Mouse (Mus musculus) midbrain, embryonic 12.5 days (tissue): Measurements from ENCODE around the gene Gm4969. TPM values are rescaled to one million over a fixed set of nuclear protein-coding genes. Genes with fewer than 3 reads are reported as not detected.

Experiments
- ATAC-seq: fragments of 200-750 bp; cut with Nextera tagmentation; 2 replicates; pipeline ENCODE4 v1.8.0; 2017; ENCODE audit warnings: low read depth, moderate TSS enrichment, moderate library complexity; ENCODE audit not compliant: low FRiP score
- H3K27ac ChIP-seq: fragments of 300-500 bp; sonication (generic); replicated peaks from 2 replicates; pipeline ENCODE4 v1.5.1; 2016; ENCODE audit warnings: mild to moderate bottlenecking
- H3K27me3 ChIP-seq: fragments of 300-500 bp; sonication (generic); 2 replicates; pipeline ENCODE4 v1.6.1; 2016; ENCODE audit warnings: mild to moderate bottlenecking
- H3K36me3 ChIP-seq: fragments of 300-500 bp; sonication (generic); 2 replicates; pipeline ENCODE4 v1.6.1; 2016
- H3K4me1 ChIP-seq: fragments of 300-500 bp; sonication (generic); 2 replicates; pipeline ENCODE4 v1.6.1; 2016
- H3K4me2 ChIP-seq: fragments of 300-500 bp; sonication (generic); replicated peaks from 2 replicates; pipeline ENCODE4 v1.6.1; 2016; ENCODE audit warnings: mild to moderate bottlenecking, moderate library complexity
- H3K4me3 ChIP-seq: fragments of 300-500 bp; sonication (generic); 2 replicates; pipeline ENCODE4 v1.5.1; 2016; ENCODE audit warnings: mild to moderate bottlenecking
- H3K9ac ChIP-seq: fragments of 300-500 bp; sonication (generic); replicated peaks from 2 replicates; pipeline ENCODE4 v1.6.1; 2016; ENCODE audit warnings: mild to moderate bottlenecking, moderate library complexity
- H3K9me3 ChIP-seq: fragments of 300-500 bp; sonication (generic); 2 replicates; pipeline ENCODE4 v1.6.1; 2016; ENCODE audit warnings: mild to moderate bottlenecking
- WGBS: fragments of 180-500 bp; shearing (Covaris S2); methylation state at CpG from one replicate; pipeline ENCODE4 v1.1.7; 2016; 5-methylcytosine and 5-hydroxymethylcytosine counted together
- polyA plus RNA-seq: library from polyadenylated mRNA; unstranded; fragments of >200 nt; fragmentation: Nextera tagmentation; extraction: Ambion mirVana; gene quantifications from 2 replicates; pipeline ENCODE4 v1.2.1, GENCODE M21; 2016

Gene Gm4969
- polyA plus RNA-seq, 1 experiment from 2014 or later: 1.3 TPM

DNA sequence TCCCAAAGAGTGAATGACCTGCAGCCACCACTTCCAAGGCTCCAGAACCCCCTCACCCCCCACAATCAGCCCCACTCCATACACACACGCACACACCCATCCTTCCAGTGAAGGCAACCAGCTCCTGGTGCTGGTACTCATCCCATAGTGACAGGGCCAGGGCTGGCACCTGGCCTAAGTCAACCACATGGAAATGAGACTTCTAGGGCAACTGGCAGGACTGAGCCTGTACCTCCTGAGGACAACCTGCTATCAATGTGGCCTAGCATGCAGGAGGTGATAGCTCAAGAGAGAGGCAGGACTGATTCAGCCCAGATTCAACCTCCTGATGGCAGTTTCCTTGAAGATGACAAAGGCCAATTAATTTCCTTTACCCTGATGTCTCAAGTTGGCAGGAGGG is 17.9 kb downstream of the Gm4969 start:
- no peak overlapping the region for H3K4me3 ChIP-seq
- 96% methylated on average over 1 of the region's 1 CpGs for WGBS

DNA sequence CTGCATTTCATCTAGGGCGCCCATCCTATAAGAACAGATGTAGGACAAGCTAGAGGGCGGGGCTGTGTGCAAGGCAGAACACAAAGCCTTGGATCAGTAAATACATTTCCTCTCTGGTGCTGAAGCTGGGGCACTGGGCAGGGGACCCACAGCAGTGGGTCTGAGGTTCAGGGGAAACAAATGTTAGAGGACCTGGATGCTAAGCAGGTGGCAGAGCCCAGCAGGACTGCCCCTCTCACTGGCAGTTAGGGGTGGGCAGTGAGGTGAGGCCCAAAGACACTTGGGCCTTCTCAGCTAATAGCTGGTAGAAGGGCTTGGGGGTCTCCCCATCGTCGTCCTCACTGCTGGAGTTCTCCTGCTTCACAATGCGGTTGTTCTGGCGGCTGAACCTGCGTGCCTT is 19.4 kb downstream of the Gm4969 start:
- H3K36me3 ChIP-seq: peaks cover 5% of the 10 kb centered on the region; the same call in 1 of the 2 replicates
- no peak overlapping the region for H3K4me3 ChIP-seq
- peaks cover 12% of the 10 kb centered on the region; the same call in 1 of the 2 replicates for H3K27me3 ChIP-seq

More for the DNA sequence above, 17.9 kb downstream of the Gm4969 start:
- ATAC-seq: no peak
- Histone ChIP-seq H3K4me1 (peaks cover 19% of the 10 kb centered on the region), H3K27me3 (0 out of 2 replicates have a peak, but pooled peaks cover 5% of the 10 kb centered on the region), H3K9ac (no peak overlapping the region), H3K4me2 (no peak overlapping the region), H3K9me3 (no peaks in the 10 kb centered on the region), H3K27ac (no peak overlapping the region), H3K36me3 (peaks cover 5% of the 10 kb centered on the region; the same call in 1 of the 2 replicates)

DNA sequence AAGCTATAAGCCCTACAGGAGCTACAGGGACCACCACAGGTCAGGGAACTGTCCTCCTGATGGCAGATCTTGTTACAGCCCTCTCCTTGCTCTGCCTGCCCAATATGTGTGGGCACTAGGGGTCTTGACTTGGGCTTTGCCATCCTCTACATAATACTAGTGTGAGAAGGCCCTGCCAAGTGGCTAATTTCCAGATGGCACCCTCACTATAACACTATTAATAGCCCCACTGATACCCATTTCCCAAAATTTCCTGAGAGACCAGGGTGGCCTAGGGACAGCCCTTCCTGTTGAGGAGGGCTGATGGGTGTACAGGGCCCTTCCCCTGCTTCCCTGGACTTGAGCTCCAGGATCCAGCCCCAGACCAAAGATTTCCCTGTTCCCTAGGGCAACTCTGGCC is 20.3 kb downstream of the Gm4969 start:
- Histone ChIP-seq H3K4me1 (peaks cover 40% of the 10 kb centered on the region), H3K4me2 (no peak overlapping the region), H3K9ac (no peak overlapping the region), H3K9me3 (no peaks in the 10 kb centered on the region), H3K36me3 (peaks cover 5% of the 10 kb centered on the region; the same call in 1 of the 2 replicates), H3K27me3 (peaks cover 12% of the 10 kb centered on the region; the same call in 1 of the 2 replicates), H3K27ac (no peak overlapping the region), H3K4me3 (no peak overlapping the region)
- no peak for ATAC-seq

More for the DNA sequence above, 19.4 kb downstream of the Gm4969 start:
- Histone ChIP-seq H3K4me1 (peaks cover 31% of the 10 kb centered on the region), H3K4me2 (no peak overlapping the region), H3K9ac (no peak overlapping the region), H3K27ac (no peak overlapping the region), H3K9me3 (no peaks in the 10 kb centered on the region)
- no peak for ATAC-seq
- WGBS: 59% methylated on average over 7 of the region's 7 CpGs

GRCm38 (mm10) chr7:19097217-19097616 is 21.0 kb downstream of the Gm4969 start:
- H3K4me3 ChIP-seq: no peak overlapping the region
- H3K4me2 ChIP-seq: no peak overlapping the region
- peaks cover 5% of the 10 kb centered on the region; the same call in 1 of the 2 replicates for H3K36me3 ChIP-seq
- H3K4me1 ChIP-seq: peaks cover 46% of the 10 kb centered on the region
- H3K9me3 ChIP-seq: no peaks in the 10 kb centered on the region
- no peak for ATAC-seq
- 73% methylated on average over 2 of the region's 2 CpGs for WGBS
- H3K9ac ChIP-seq: no peak overlapping the region
- H3K27ac ChIP-seq: no peak overlapping the region
- H3K27me3 ChIP-seq: peaks cover 12% of the 10 kb centered on the region; the same call in 1 of the 2 replicates

DNA sequence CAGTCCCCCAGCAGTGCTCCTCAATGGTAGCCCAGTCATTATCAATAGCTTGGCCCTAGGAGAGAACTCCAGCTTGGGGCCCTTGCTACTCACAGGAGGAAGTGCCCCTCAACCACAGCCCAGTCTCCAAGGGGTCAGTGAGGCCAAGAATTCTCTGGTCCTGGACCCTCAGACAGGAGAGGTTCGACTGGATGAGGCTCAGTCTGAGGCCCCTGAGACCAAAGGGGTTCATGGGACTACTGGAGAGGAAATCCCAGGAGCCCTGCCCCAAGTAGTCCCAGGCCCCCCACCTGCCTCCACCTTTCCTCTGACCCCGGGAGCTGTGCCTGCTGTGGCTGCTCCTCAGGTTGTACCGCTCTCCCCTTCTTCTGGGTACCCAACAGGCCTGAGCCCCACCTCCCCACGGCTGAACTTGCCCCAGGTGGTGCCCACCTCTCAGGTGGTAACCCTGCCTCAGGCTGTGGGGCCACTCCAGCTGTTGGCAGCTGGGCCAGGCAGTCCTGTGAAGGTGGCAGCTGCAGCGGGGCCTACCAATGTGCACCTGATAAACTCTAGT is 21.7 kb downstream of the Gm4969 start:
- no peak for ATAC-seq
- 60% methylated on average over 5 of the region's 5 CpGs for WGBS
- Histone ChIP-seq H3K9ac (peak overlapping the region; percentile 85), H3K36me3 (peaks cover 9% of the 10 kb centered on the region), H3K27me3 (peaks cover 19% of the 10 kb centered on the region), H3K4me3 (peak overlapping the region; percentile 72), H3K27ac (0 out of 2 replicates have a peak overlapping the region, but pooled peaks have one; percentile 25), H3K9me3 (no peaks in the 10 kb centered on the region), H3K4me2 (peak overlapping the region; percentile 98), H3K4me1 (peaks cover 53% of the 10 kb centered on the region)

GRCm38 (mm10) chr7:19095751-19096110 is 22.4 kb downstream of the Gm4969 start:
- peak overlapping the region; percentile 85 for H3K9ac ChIP-seq
- peaks cover 27% of the 10 kb centered on the region for H3K27me3 ChIP-seq
- H3K27ac ChIP-seq: peak overlapping the region; percentile 91
- H3K4me1 ChIP-seq: peaks cover 55% of the 10 kb centered on the region
- no peak for ATAC-seq
- no peaks in the 10 kb centered on the region for H3K9me3 ChIP-seq
- H3K36me3 ChIP-seq: peaks cover 16% of the 10 kb centered on the region
- WGBS: 0% methylated on average over 19 of the region's 19 CpGs
- peak overlapping the region; percentile 98 for H3K4me2 ChIP-seq
- H3K4me3 ChIP-seq: peak overlapping the region; percentile 72

- ATAC-seq: no peak
- Histone ChIP-seq H3K27me3 (peaks cover 33% of the 10 kb centered on the region), H3K4me1 (peaks cover 55% of the 10 kb centered on the region), H3K4me2 (peak overlapping the region; percentile 98), H3K27ac (peak overlapping the region; percentile 91), H3K9me3 (no peaks in the 10 kb centered on the region), H3K9ac (peak overlapping the region; percentile 85), H3K36me3 (peaks cover 22% of the 10 kb centered on the region), H3K4me3 (peak overlapping the region; percentile 72)
- WGBS: under 1% methylated on average over 66 of the region's 87 CpGs
Observed at GRCm38 (mm10) chr7:19094826-19095750, 23.1 kb downstream of the Gm4969 start.

DNA sequence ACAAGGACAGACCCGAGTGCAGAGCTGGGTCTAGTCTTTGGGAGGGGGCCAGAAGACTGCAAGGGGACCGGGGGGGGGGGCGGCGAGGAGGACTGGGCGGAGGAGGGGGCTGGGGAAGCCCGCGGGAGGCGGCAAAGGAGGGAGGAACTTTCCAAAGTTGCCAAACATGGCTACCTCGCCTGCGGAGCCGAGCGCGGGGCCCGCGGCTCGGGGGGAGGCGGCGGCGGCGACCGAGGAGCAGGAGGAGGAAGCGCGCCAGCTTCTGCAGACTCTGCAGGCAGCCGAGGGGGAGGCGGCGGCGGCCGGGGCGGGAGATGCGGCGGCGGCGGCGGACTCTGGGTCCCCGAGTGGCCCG is 23.7 kb downstream of the Gm4969 start, which contains the start of gene Six5:
Six5 (plus strand) TSS at position 124 of the 355 bp plus-strand sequence.
- peak within 1 kb of the TSS; percentile 91 for H3K27ac ChIP-seq
- peaks cover 55% of the 10 kb centered on the region for H3K4me1 ChIP-seq
- 1% methylated on average over 23 of the region's 36 CpGs for WGBS

DNA sequence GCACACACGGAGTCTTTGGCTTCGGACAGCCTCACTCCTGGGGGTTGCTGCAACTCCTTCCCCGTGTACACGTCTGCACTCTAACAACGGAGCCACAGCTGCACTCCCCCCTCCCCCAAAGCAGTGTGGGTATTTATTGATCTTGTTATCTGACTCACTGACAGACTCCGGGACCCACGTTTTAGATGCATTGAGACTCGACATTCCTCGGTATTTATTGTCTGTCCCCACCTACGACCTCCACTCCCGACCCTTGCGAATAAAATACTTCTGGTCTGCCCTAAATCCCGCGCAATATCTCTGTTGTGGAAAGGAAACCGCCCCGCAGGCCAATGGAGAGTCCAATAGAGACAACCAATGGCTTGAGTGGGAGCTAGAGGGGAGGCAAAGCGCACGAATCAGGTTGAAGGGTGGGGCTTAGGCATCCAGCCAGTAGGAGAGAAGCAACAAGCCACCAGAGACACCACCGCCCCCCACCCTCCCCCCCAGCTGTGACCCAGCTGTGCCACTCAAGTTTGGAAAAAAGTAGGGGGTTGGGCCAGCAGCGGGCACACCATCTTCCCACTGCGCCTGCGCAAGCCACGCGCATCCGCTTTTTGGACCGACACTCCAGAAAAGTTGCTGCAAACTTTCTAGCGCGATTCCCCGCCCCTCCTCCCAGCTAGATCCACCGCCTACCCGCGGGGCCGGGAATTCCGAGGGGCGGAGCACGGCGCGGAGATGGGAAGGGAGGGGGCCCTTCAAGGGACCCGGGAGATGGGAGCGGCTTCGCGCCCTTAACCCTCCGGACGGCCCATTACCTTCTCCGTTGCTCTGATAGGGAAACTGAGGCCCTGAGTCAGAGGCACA is 24.4 kb downstream of the Gm4969 start:
- Histone ChIP-seq H3K4me2 (peak overlapping the region; percentile 98), H3K36me3 (peaks cover 26% of the 10 kb centered on the region), H3K9me3 (no peaks in the 10 kb centered on the region), H3K4me3 (peak overlapping the region; percentile 72), H3K27ac (peak overlapping the region; percentile 91), H3K27me3 (peaks cover 35% of the 10 kb centered on the region), H3K9ac (peak overlapping the region; percentile 85), H3K4me1 (peaks cover 55% of the 10 kb centered on the region)
- peak; percentile 79 for ATAC-seq
- under 1% methylated on average over 45 of the region's 45 CpGs for WGBS

More for the DNA sequence above, 23.7 kb downstream of the Gm4969 start, which contains the start of gene Six5:
- no peak for ATAC-seq
- Histone ChIP-seq H3K27me3 (peaks cover 35% of the 10 kb centered on the region), H3K9me3 (no peaks in the 10 kb centered on the region), H3K4me3 (peak within 1 kb of the TSS; percentile 72), H3K4me2 (peak within 1 kb of the TSS; percentile 98), H3K36me3 (peaks cover 26% of the 10 kb centered on the region), H3K9ac (peak within 1 kb of the TSS; percentile 85)

DNA sequence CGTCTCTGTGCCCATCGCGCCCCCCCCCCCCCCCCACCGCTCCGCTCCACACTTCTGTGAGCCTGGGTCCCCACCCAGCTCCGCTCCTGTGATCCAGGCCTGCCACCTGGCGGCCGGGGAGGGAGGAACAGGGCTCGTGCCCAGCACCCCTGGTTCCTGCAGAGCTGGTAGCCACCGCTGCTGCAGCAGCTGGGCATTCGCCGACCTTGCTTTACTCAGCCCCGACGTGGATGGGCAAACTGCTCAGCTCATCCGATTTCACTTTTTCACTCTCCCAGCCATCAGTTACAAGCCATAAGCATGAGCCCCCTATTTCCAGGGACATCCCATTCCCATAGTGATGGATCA is 25.0 kb downstream of the Gm4969 start:
- WGBS: 0% methylated on average over 9 of the region's 15 CpGs
- Histone ChIP-seq H3K4me2 (peak overlapping the region; percentile 98), H3K4me3 (peak overlapping the region; percentile 72), H3K4me1 (peaks cover 55% of the 10 kb centered on the region), H3K9ac (peak overlapping the region; percentile 35; the same call in 1 of the 2 replicates), H3K36me3 (peaks cover 30% of the 10 kb centered on the region), H3K27ac (peak overlapping the region; percentile 74), H3K27me3 (peaks cover 35% of the 10 kb centered on the region), H3K9me3 (no peaks in the 10 kb centered on the region)
- ATAC-seq: peak; percentile 24

DNA sequence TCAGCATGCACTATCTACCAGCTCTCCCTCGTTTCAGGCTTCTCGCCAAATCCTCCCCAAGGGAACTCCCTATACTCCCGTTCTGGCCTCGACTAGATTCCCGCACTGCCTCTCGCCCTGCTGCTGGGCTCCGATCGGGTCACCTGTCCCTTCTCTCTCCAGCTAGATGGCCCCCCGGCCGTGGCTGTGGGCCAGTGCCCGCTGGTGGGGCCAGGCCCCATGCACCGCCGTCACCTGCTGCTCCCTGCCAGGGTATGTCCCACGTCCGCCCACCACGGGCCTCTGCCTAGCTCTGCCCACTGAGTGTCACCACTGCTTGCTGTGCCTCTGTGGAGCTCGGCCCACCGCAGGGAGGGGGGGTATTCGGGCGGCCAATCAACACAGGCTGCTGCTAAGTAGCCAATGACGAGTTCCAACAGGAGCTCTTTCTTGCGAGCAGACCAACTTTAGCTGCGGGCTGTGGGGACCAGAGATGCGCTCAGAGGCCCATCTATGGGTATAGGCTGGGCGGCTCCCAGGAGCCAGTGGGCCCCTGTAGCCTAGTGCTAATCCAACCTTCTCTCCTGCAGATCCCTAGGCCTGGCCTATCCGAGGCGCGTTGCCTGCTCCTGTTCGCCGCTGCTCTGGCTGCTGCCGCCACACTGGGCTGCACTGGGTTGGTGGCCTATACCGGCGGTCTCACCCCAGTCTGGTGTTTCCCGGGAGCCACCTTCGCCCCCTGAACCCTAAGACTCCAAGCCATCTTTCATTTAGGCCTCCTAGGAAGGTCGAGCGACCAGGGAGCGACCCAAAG is 25.6 kb downstream of the Gm4969 start:
- Histone ChIP-seq H3K4me1 (peaks cover 55% of the 10 kb centered on the region), H3K36me3 (peaks cover 33% of the 10 kb centered on the region), H3K9me3 (no peaks in the 10 kb centered on the region), H3K4me2 (peak overlapping the region; percentile 98), H3K4me3 (peak overlapping the region; percentile 72), H3K9ac (peak overlapping the region; percentile 43; the same call in 1 of the 2 replicates), H3K27ac (peak overlapping the region; percentile 74), H3K27me3 (peaks cover 35% of the 10 kb centered on the region)
- ATAC-seq: peak; percentile 64
- WGBS: 5% methylated on average over 38 of the region's 38 CpGs
